Mouse (Mus musculus): ENCODE results near the gene Lmna. TPM values are rescaled to one million over a fixed set of nuclear protein-coding genes. Genes with fewer than 3 reads are reported as not detected.

The Lmna gene
- polyA plus RNA-seq, 1 experiment from 2014 or later: 635 TPM

DNA sequence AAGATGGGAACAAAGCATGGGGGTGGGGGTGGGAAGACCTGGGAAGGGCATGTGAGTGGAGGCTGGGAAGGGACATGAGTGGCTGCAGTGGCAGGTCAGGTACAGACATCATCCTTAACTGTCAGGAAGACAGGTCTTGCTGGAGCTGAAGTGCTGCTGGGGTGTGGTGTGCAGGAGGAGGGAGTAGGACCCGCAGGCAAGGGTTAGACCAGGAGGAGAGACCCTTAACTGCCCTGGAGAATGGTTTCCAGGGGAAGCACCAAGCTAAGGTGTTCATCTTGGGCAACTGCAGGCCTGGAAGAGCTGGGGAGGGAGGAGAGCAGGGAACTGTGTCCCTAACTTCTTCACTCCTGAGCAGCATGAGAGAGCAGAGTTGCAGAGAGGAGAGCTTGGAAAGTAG is 22.4 kb downstream of the Lmna start:
- H3K36me3 ChIP-seq: peaks cover 62% of the 10 kb centered on the region
- peaks cover 20% of the 10 kb centered on the region for H3K27me3 ChIP-seq
- H3K4me3 ChIP-seq: no peak overlapping the region
- 59% methylated on average over 1 of the region's 1 CpGs for WGBS
- no peak overlapping the region for H3K4me2 ChIP-seq
- H3K27ac ChIP-seq: peak overlapping the region; percentile 9; the same call in 1 of the 2 replicates
- no peak overlapping the region for H3K9ac ChIP-seq
- ATAC-seq (ENCODE audit: insufficient number of reproducible peaks, low FRiP score, low TSS enrichment, low read depth): no peak
- H3K9me3 ChIP-seq: no peaks in the 10 kb centered on the region
- peaks cover 51% of the 10 kb centered on the region for H3K4me1 ChIP-seq

DNA sequence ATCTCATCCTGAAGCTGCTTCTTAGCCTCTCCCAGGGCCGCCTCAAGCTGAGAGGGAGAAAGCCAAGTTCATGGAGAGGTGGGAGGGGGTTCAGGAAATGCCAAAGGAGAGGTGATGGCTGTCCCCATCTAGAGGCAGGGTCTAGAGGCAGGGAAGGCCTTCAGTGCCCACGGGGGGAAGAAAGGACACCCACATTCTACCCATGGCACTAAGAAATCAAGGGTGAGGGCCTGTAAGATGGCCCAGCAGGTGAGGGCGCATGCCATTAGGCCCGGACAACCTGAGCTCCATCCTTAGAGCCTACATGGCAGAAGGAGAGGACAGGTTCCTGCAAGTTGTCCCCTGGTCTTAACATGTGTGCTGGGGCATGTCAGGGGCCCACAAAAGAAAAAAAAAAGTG is 22.9 kb downstream of the Lmna start:
- Histone ChIP-seq H3K4me2 (no peak overlapping the region), H3K36me3 (peaks cover 67% of the 10 kb centered on the region), H3K9me3 (no peaks in the 10 kb centered on the region), H3K9ac (no peak overlapping the region), H3K4me3 (no peak overlapping the region), H3K27me3 (peaks cover 20% of the 10 kb centered on the region), H3K27ac (no peak overlapping the region), H3K4me1 (peaks cover 53% of the 10 kb centered on the region)
- WGBS: 76% methylated on average over 4 of the region's 4 CpGs
- ATAC-seq (ENCODE audit: insufficient number of reproducible peaks, low FRiP score, low TSS enrichment, low read depth): no peak

DNA sequence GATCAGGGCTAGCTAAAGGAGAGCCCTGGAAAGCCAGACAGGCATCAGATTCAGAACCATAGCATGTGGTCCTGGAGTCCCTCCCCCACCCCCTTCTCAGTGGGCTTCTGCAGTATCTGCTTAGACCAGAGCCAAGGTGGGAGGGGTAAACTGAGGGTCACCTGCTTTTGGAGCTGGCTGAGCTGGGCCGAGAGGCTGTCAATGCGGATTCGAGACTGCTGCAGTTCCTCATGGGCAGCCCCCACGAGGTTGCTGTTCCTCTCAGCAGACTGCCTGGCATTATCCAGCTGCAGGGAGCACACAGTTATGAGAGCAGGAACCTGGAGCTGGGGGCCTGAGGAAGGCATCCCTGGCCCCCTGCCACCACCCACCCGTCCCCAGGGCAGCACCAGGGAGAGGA is 23.7 kb downstream of the Lmna start:
- Histone ChIP-seq H3K27me3 (peaks cover 20% of the 10 kb centered on the region), H3K4me1 (peaks cover 50% of the 10 kb centered on the region), H3K4me3 (no peak overlapping the region), H3K4me2 (no peak overlapping the region), H3K27ac (no peak overlapping the region), H3K9ac (no peak overlapping the region), H3K36me3 (peaks cover 75% of the 10 kb centered on the region), H3K9me3 (no peaks in the 10 kb centered on the region)
- 72% methylated on average over 5 of the region's 5 CpGs for WGBS
- ATAC-seq (ENCODE audit: insufficient number of reproducible peaks, low FRiP score, low TSS enrichment, low read depth): no peak

DNA sequence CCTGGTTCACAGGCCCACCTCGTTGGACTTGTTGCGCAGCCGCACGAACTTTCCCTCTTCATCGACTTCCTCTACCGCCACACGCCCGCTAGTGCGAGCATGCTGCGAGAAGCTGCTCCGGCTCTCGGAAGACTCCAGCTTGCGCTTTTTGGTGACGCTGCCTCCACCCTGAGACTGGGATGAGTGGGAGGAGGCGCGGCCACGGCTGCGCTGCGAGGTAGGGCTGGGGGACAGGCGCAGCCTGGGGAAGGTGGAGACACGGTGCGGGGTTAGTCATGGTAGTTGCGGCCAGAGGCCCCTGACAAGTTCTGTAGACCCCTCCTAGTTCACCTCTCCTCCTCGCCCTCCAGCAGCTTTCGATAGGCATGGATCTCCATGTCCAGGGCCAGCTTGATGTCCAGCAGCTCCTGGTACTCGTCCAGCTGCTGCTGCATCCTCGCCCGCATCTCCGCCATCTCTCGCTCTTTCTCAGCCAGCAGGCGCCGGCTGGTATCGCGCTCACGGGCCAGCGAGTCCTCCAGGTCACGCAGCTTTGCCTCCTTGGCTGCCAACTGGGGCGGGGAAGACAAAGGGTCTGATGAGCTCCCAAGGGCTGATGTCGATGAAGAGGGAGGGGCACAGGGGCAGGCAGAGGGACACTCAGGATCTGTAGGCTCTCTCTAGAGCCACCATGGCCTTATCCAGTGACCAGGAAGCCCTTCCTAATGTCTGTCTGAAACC is 25.0 kb downstream of the Lmna start:
- no peak overlapping the region for H3K4me2 ChIP-seq
- peaks cover 82% of the 10 kb centered on the region for H3K36me3 ChIP-seq
- H3K27me3 ChIP-seq: peaks cover 20% of the 10 kb centered on the region
- no peak for ATAC-seq (ENCODE audit: insufficient number of reproducible peaks, low FRiP score, low TSS enrichment, low read depth)
- no peak overlapping the region for H3K4me3 ChIP-seq
- no peak overlapping the region for H3K9ac ChIP-seq
- WGBS: 37% methylated on average over 39 of the region's 39 CpGs
- no peaks in the 10 kb centered on the region for H3K9me3 ChIP-seq
- peak overlapping the region; percentile 5; the same call in 1 of the 2 replicates for H3K27ac ChIP-seq
- H3K4me1 ChIP-seq: peaks cover 37% of the 10 kb centered on the region

DNA sequence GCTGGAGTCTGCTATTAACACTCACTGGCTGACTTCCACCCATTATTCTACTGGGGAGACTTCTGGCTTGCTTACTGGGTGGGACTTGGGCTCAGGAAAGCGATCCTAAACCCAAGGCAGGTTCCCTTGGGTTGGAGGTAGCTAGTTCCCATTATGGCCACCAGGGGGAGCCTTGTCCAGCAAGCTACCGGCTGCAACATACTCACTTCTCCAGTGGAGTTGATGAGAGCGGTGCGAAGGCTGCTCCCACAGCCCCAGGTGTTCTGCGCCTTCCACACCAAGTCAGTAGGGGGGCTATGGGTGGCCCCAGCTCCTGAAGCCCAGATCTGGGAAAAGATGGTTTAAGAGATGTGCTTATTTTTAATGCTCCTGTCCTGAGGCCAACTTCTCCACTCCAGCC is 26.1 kb downstream of the Lmna start:
- Histone ChIP-seq H3K27me3 (peaks cover 20% of the 10 kb centered on the region), H3K27ac (no peak overlapping the region), H3K9me3 (no peaks in the 10 kb centered on the region), H3K9ac (no peak overlapping the region), H3K4me3 (no peak overlapping the region), H3K4me2 (no peak overlapping the region), H3K4me1 (peaks cover 26% of the 10 kb centered on the region), H3K36me3 (peaks cover 79% of the 10 kb centered on the region)
- WGBS: 11% methylated on average over 5 of the region's 5 CpGs
- peak; percentile 41; the same call in 1 of the 2 replicates for ATAC-seq (ENCODE audit: insufficient number of reproducible peaks, low FRiP score, low TSS enrichment, low read depth)

DNA sequence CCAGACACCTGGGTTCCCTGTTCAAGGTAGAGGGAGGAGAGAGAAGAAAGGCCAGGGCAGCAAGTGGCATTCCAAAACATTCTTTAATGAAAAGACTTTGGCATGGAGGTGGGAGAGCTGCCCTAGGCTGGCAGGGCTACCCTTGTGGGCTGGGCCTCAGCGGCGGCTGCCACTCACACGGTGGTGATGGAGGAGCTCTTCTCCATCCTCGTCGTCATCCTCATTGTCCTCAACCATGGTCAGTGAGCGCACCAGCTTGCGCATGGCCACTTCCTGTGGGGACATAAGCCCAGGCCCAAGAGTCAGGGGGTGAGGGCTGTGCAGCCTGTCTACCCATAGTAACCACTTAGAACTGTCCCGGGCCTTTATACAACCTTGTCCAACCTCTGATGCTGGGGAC is 26.6 kb downstream of the Lmna start:
- Histone ChIP-seq H3K27ac (no peak overlapping the region), H3K4me3 (no peak overlapping the region), H3K36me3 (peaks cover 78% of the 10 kb centered on the region), H3K4me2 (no peak overlapping the region), H3K4me1 (peaks cover 22% of the 10 kb centered on the region), H3K27me3 (peaks cover 20% of the 10 kb centered on the region), H3K9ac (no peak overlapping the region), H3K9me3 (no peaks in the 10 kb centered on the region)
- WGBS: 76% methylated on average over 8 of the region's 8 CpGs
- no peak for ATAC-seq (ENCODE audit: insufficient number of reproducible peaks, low FRiP score, low TSS enrichment, low read depth)

DNA sequence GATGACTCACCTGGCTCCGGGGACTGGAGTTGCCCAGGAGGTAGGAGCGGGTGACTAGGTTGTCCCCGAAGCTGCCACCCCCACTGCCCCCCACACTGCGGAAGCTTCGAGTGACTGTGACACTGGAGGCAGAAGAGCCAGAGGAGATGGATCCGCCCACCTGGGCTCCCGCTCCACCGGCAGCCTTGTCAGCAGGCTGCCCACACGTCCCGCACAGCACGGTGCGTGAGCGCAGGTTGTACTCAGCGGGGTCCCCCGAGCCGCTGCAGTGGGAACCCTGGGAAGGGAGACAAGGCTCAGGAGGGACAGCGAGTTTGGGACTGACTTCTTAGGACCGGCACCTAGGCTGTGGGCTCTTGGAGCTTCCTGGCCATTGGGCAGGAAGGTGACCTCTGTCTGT is 27.4 kb downstream of the Lmna start:
- H3K27me3 ChIP-seq: peaks cover 20% of the 10 kb centered on the region
- H3K4me2 ChIP-seq: no peak overlapping the region
- ATAC-seq (ENCODE audit: insufficient number of reproducible peaks, low FRiP score, low TSS enrichment, low read depth): no peak
- H3K9me3 ChIP-seq: no peaks in the 10 kb centered on the region
- peaks cover 25% of the 10 kb centered on the region for H3K4me1 ChIP-seq
- H3K4me3 ChIP-seq: no peak overlapping the region
- 41% methylated on average over 18 of the region's 18 CpGs for WGBS
- H3K36me3 ChIP-seq: peaks cover 70% of the 10 kb centered on the region
- H3K9ac ChIP-seq: no peak overlapping the region; the same call in 1 of the 2 replicates
- H3K27ac ChIP-seq: no peak overlapping the region; the same call in 1 of the 2 replicates

DNA sequence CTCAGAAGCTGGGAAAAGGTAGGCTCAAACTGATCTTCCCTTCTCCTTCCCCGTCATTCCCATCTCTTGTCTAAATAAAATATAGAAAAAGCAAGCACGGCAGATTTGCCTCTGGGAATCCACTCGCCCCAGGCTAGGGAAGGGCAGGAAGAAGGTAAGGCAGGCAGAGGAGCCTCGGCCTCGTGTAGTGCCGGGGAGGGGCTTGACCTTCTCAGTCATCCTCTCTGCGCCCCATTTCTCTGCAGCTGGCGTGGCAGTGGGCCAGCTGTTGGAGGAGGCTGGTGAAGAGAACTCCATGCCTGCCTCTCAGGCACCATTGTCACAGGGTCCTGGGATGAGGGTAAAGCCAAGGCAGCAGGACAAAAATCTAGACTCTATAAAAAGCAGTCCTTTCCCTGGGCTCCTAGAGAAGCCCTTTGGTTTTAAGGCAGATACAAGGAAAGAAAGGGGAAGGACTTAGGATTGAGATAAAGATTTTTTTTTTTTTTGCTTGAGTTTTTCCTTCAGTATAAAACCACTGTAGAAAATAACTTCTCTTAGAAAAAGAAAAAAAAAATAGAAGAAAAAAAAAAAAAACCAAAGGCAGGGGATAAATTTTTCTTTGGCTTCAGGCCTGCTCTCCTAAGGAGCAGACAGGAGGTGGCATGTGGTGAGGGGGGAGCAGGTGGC is 28.2 kb downstream of the Lmna start:
- Histone ChIP-seq H3K4me3 (no peak overlapping the region), H3K27ac (0 out of 2 replicates have a peak overlapping the region, but pooled peaks have one; percentile 0), H3K27me3 (peaks cover 15% of the 10 kb centered on the region), H3K9ac (no peak overlapping the region; the same call in 1 of the 2 replicates), H3K9me3 (no peaks in the 10 kb centered on the region), H3K36me3 (peaks cover 61% of the 10 kb centered on the region), H3K4me1 (peaks cover 25% of the 10 kb centered on the region), H3K4me2 (no peak overlapping the region)
- 43% methylated on average over 8 of the region's 8 CpGs for WGBS
- no peak for ATAC-seq (ENCODE audit: insufficient number of reproducible peaks, low FRiP score, low TSS enrichment, low read depth)

DNA sequence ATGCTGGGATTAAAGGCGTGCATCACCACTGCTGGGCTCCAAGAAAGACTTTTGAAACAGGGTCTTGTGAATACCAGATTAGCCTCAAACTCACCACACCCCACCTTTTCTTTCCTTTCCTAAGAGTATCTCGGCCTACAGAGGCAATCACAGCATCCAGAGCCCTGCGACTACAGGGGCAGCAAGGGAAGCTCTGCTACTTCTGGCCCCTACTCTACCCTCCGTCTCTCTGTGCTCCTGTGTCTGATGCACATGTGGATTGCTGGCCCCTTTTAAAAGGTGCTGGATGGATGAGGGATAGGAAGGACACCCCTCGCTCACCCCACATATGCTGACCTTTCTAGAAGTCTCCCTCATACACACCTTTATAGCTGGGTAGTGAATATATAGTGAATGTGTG is 29.1 kb downstream of the Lmna start:
- WGBS: 87% methylated on average over 5 of the region's 5 CpGs
- H3K9ac ChIP-seq: no peak overlapping the region
- H3K27ac ChIP-seq: no peak overlapping the region; the same call in 1 of the 2 replicates

DNA sequence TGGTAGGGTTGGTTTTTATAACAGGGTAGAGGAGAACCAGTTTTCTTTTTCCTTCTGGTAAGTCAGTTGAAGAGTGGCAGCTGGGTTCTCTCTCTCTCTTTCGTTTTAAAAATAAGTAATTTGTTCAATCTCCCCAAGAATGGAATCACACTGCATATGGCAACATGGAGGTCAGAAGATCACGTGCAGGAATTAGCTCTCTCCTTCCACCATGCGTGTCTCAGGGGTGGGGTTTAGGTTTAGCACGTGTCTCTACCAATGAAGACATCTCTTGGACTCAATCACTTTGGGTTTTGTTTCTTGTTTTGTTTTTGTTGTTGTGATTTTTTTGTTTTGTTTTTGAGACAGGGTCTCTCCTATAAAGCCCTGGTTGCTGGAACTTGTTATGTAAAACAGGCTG is 29.9 kb downstream of the Lmna start:
- Histone ChIP-seq H3K9ac (no peak overlapping the region), H3K27ac (no peak overlapping the region), H3K4me3 (no peak overlapping the region), H3K9me3 (no peaks in the 10 kb centered on the region), H3K4me1 (peaks cover 23% of the 10 kb centered on the region), H3K27me3 (0 out of 2 replicates have a peak, but pooled peaks cover under 1% of the 10 kb centered on the region), H3K4me2 (no peak overlapping the region), H3K36me3 (peaks cover 44% of the 10 kb centered on the region)
- ATAC-seq (ENCODE audit: insufficient number of reproducible peaks, low FRiP score, low TSS enrichment, low read depth): no peak
- WGBS: 86% methylated on average over 4 of the region's 4 CpGs

More for the DNA sequence above, 29.1 kb downstream of the Lmna start:
- no peak for ATAC-seq (ENCODE audit: insufficient number of reproducible peaks, low FRiP score, low TSS enrichment, low read depth)
- no peaks in the 10 kb centered on the region for H3K9me3 ChIP-seq
- H3K4me3 ChIP-seq: no peak overlapping the region
- H3K27me3 ChIP-seq: peaks cover 7% of the 10 kb centered on the region; the same call in 1 of the 2 replicates
- H3K36me3 ChIP-seq: peaks cover 53% of the 10 kb centered on the region
- H3K4me2 ChIP-seq: no peak overlapping the region
- peaks cover 25% of the 10 kb centered on the region for H3K4me1 ChIP-seq

DNA sequence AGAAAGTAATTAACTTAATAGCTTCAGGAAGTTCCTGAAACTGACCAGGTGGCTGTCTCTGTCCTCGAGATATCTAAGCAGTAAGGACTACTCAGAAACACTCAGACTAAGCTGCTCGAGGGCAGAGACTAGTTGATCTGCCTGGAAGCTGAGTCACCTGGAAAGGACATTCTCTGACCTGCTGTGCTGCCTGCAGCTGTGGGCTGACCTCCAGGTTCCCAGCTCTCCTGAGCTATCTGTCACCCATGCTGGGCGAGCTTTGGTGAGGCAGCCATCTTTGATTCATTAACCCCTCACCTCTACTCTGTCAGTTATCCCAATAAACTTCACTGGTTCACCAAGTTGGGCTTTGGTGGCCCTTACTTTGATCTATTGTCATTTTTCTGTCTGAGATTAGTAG is 30.6 kb downstream of the Lmna start:
- Histone ChIP-seq H3K27me3 (no peaks in the 10 kb centered on the region), H3K36me3 (peaks cover 38% of the 10 kb centered on the region), H3K4me1 (peaks cover 19% of the 10 kb centered on the region), H3K4me2 (no peak overlapping the region), H3K9me3 (no peaks in the 10 kb centered on the region), H3K9ac (no peak overlapping the region), H3K4me3 (no peak overlapping the region), H3K27ac (no peak overlapping the region)
- ATAC-seq (ENCODE audit: insufficient number of reproducible peaks, low FRiP score, low TSS enrichment, low read depth): no peak
- WGBS: 30% methylated on average over 3 of the region's 3 CpGs

DNA sequence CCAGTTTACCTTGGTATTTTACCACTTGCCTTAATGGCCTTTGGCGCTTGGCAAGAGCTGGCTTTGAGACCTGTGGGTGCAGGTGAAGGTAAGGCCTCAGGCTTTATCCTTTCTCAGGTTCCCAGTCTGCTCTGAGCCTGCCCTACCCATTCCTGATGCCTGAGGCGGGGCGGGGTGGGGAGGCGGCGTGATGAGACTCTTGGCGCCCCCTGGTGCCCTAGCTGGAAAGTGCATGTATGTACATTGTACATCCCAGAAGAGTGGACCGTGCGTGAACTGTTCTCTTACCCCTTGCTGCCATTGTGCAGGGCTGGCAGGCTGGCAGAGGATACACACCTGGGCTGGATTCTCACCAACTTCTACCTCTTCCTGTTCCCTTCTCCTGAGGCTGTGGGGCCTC is 32.0 kb downstream of the Lmna start:
- ATAC-seq (ENCODE audit: insufficient number of reproducible peaks, low FRiP score, low TSS enrichment, low read depth): peak; percentile 49; the same call in 1 of the 2 replicates
- 3% methylated on average over 8 of the region's 8 CpGs for WGBS
- Histone ChIP-seq H3K9me3 (no peaks in the 10 kb centered on the region), H3K36me3 (peaks cover 24% of the 10 kb centered on the region), H3K4me1 (peaks cover 20% of the 10 kb centered on the region), H3K4me3 (no peak overlapping the region), H3K27ac (no peak overlapping the region), H3K9ac (no peak overlapping the region), H3K27me3 (no peaks in the 10 kb centered on the region), H3K4me2 (no peak overlapping the region)
